Mouse (Mus musculus): ENCODE data around the gene Tmcc1.
A peak's percentile ranks its signal among the peaks of the same experiment; 100 is the strongest.

Gene Tmcc1

DNA sequence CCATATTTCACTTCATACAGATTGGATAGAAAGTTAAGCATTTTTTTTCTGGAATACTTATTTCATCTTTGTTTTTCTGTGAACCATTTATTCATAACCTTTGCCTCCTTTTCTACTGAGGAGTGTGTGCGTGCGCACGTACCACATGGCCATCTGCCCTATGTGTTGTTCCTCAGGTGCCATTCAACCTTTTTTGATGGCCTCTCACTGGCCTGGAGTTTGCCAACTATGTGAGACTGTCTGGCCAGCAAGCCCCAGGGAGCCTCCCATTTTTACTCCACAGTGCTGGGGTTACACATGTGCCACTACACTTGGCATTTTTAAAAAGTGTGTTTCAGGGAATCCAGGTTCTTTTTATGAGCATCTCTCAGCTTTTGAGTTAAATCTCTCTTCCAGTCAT is 177.4 kb downstream of the Tmcc1 start:
- DNase-seq (ENCODE audit: low spot score in 2 of 2), result no peak

DNA sequence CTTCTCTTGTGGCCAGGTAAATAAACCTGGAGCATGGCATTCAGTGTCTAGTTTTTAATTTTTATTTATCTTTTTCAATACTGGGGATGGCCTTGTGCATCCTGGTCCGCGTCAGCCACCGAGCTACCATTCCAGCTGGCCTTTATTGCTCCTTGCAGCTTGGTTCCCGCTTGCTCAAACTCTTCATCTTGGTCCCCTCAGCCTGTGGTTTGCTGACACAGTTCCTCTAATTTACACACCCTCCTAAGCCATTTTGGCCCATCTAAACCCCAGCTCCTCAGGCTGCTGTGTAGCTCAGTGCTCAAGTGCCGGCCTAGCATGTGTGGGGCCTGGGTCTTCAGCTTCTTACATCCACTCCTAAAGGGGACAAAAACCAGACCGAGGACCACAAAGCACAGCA is 179.2 kb downstream of the Tmcc1 start:
- DNase-seq (ENCODE audit: low spot score in 2 of 2), result no peak

DNA sequence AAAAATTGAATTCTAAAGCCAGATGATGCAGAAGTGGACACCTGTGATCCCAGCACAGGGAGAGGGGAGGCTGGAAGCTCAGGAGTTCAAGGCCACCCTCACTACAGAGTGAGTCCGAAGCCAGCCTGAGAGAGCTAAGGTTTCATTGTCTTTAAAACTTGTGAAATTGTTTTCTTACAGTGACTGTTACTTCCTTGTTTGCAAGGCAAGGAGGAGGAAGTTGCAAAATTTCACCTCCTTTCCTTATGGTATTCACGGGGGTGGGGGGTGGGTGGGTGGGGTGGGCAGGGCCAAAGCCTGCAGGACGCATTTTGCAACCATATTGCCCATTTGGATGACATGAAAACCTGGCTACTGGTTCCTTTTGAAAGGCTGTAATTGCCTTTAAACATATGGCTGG is 179.6 kb downstream of the Tmcc1 start:
- no peak for DNase-seq (ENCODE audit: low spot score in 2 of 2)

DNA sequence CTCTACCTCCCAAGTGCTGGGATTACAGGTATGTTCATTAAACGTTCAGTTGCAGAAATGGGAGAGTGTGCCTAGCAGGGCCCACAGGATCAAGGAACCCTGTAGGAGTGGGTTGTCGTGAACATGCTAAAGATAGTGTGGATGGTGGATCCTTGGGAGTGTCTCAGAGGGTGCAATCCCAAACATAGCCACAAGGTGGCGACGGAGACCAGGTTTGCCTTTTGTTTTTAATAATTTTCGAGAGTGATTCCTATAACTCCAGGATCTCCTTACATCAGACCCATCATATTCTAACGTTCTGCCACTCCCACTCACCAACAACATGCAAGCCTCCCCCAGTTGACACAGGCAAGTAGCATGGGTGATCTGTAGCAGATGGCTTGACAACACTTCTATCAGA is 182.7 kb downstream of the Tmcc1 start:
- DNase-seq (ENCODE audit: low spot score in 2 of 2), result peak; percentile 63 to 85

DNA sequence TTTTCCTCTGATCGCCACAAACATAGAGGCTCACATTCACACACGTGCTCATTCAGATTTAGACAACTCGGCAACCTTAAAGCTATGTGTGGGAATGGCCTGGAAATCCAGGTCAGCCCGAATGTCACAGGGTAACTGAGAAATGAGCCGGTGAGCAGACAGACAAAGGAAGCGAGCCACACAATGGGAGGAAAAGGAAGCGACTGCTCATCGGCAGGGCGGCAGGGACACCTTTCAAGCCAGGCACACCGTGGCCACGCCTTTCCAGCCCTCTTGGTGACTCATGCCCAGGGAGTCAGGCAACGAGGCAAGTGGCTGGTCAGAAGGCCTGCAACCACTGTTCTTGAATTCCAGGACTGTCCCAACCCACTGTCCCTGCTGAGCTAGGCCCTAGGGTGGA is 183.9 kb downstream of the Tmcc1 start:
- no peak for DNase-seq (ENCODE audit: low spot score in 2 of 2)

DNA sequence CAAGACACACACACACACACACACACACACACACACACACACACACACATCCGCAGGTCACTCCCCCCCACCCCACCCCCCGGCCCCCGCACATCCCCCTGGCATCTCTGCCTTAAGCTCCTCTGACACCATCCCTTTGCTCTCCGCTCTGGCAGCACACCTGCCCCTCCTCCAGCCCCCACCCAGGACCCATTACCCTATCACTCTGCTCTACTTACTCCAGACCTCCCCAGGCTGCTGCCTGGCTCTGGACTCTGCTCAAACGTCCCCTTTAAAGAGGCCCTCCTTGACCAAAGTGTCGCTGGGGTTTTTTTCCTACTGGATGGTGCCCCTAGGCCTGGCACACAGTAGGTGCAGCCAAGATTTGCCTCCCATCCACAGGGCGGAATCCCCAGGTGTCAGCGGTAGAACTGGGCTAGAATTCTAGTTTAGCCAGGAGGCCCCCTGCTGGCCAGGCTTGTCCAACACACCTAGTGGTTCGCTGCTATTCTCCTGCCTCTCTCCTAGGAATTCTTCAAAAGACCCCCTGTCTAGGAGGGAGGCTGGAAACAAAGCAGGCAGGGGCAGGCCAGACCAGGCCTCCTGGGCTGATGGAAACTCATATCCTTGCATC is 185.6 kb downstream of the Tmcc1 start:
- DNase-seq (ENCODE audit: low spot score in 2 of 2), result no peak

DNA sequence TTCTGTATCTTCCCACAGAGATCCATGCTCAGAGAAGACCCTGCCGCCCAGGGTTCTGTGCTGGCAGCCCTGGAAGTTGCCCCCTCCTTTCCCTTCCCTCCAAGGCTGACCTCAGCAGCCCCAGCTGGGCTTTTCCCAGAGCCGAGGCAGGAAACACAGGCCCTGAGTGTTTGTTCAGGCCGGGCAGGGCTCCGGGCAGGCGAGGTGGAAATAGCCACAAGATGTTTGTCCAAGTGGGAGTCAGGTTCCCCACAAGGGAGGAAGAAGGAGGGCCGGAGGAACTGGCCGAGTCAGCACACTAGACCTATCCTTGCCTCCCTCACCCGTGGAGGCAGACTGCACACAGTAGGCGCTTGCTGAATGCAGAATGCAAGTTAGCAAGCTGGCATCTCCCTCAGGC is 186.6 kb downstream of the Tmcc1 start:
- DNase-seq (ENCODE audit: low spot score in 2 of 2), result peak; percentile 86 to 91

DNA sequence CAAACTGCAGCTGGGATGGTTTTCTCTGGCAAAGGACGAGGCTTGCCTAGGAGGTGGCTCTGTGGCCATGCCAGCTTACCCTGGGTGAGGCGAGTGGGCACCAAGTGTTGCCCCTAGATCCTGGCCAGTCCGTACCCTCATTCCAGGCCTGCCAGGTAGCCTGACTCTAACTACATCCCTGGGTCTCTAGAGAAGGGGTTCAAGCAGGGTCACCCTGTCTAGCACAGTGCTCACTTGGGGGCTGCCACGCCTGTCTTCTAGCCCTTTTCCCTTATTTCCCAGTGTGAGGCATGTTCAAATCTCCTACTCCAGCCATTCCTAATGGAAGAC is 187.4 kb downstream of the Tmcc1 start:
- DNase-seq (ENCODE audit: low spot score in 2 of 2), result no peak

DNA sequence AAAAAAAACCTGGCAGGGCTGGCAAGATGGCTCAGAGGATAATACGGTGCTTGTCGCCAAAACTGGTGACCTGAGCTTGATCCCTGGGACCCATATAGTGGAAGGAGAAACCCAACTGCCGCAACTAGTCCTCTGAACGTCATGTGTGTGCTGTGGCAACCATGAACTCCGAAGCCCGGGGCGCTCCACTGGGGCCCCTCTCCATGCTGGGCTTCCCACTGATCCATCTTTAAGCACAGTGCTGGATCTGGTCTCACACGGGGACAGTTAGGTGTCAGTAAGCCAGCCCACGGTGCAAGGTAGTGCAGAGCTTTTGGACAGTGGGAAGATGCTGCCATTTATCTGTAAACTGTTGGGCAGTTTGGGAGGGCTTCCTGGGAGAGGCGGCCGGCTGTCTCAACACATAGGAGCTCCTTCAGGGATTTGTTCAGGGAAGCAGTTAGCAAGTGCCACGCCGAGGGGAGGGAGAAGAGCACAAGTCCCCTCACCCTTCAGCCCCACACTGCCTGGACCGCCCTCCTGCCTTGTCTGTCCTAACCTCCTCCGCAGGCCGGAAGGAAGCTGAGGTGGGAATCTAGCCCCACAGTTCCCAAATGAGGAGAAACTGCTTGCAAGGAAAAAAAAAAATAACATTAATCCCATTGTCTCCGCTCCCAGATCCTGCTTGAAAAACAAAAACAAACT is 187.9 kb downstream of the Tmcc1 start:
- DNase-seq (ENCODE audit: low spot score in 2 of 2), result peak in 1 of 2 experiments; percentile 71

DNA sequence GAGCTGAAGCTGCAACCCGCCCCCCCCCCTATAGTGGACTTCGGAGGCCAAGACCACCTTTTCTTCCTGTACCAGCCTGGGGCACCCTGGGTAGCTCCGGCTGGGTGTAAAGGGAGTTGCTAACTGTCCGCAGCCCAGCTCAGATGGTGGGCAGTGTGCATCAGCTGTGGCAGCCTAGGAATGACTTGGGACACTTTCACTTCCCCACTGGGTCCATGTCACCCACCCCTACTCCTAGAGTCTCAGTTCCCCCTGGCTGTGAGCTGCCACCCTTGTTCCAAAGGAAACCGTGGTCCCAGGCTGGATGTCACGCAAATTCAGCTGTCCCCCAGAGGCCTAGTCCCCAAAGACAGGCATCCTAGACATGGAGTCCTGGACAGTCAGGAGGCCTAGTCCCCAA is 188.6 kb downstream of the Tmcc1 start:
- DNase-seq (ENCODE audit: low spot score in 2 of 2), result peak in 1 of 2 experiments; percentile 52

DNA sequence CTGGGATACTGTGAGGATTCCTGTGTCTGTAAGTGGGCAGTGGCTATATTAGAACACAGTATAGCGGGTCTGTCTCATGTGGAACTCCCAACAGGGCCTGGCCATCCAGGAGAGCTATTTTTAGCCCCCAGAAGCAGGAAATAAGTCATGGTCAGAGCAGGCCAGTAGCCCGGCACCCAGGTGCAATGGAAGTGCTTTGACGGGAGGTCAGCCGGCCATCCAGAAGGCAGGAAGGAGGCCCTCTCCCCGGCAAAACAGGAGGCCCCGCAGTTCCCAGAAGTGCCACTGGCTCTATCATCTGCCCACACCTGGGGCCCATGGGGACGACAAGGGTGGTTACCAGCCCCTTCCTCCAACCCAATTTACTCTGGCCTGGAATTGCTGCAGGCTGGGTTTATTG is 189.2 kb downstream of the Tmcc1 start:
- peak; percentile 73 to 88 for DNase-seq (ENCODE audit: low spot score in 2 of 2)

DNA sequence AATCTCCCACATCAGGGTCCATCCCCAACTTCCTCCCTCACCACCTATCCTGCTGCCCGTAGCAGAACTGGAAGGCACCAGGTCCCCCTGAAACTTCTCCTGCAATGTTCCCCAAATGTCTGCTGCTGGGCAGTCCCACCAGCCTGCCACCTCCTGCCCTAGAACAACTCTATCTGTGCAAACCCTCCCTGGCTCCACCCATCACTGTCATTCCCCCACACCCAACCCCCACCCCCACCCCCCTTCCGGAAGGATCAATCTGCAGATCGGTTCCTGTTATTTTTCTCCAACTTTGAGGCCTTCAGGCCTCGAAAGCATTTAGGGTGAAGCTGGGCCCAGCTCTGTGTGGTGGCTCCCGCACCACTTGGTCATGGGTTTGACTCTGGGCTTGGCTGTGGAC is 189.8 kb downstream of the Tmcc1 start:
- peak in 1 of 2 experiments; percentile 63 for DNase-seq (ENCODE audit: low spot score in 2 of 2)

DNA sequence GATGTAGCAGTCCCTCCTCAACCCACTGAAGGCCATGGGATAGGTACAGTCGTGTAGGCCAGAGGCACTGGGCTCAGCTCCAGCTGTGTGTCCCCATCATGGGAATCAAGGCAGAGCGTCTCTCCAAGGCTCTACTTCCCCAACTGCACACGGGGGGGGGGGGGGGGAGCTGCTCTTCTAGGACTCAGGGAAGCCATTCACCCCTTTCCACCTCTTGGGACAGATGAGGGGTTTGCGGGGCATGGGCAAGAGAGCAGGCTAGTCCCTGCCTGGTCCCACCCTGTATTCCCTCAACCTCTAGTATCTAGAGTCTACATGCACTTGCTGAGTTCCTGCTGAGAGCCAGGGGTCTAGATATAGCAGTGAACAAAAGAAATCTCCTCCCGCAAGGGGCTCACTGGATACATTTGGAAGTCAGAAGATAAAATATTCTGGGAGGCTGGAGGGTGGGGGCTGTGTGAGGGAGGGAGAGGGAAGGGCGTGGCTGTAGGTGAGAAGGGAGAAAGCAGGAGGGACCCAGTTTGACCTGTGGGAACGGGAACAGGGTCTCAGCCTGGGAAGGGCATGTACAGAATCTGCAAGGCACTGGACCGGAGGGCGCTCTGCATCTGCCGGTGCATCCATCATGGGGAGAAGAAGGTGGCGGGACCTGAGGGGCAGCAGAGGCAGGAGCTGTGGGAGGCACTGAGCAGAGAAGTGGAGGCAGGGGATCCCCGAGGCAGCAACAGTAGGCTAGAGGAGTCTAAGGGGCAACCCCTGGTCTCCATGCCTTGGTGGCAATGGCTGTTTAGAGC is 190.8 kb downstream of the Tmcc1 start:
- DNase-seq (ENCODE audit: low spot score in 2 of 2), result peak in 1 of 2 experiments; percentile 3

DNA sequence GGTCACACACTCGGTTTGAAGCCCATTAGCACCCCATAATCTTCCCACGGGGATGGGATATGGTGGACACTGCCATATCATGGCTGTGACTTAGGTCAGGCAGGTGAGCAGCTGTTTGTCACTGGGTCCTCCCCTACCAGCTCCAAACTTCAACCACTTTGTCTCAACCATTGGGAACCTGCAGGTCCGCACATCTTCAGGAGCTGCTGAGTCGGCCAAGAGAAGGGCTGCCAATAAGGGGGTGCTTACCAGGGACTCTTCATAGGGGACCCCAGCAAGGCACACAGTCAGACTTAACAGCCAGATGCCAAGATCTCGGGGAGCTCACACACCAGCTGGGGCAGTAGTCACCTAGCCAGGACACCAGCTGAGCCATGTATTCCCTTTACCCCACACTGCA is 192.4 kb downstream of the Tmcc1 start:
- peak in 1 of 2 experiments; percentile 11 for DNase-seq (ENCODE audit: low spot score in 2 of 2)

DNA sequence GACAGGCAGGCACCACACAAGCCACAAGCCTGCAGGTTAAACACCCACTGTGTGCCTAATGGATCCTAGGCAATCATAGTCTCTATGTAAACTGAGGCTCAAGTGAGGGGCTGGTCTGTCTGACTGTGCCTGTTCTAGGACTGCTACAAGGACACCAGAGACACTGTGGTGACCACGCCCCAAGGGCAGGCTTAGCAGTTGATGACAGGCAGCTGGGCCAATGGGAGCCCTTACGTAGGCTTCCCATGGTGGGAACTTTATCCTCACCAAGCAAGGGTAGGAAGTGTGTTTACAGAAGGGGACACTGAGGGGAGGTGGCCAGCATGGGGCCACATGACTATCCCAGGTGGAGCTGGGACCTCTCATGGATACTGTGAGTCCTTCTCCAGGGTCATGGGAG is 194.1 kb downstream of the Tmcc1 start:
- no peak for DNase-seq (ENCODE audit: low spot score in 2 of 2)

DNA sequence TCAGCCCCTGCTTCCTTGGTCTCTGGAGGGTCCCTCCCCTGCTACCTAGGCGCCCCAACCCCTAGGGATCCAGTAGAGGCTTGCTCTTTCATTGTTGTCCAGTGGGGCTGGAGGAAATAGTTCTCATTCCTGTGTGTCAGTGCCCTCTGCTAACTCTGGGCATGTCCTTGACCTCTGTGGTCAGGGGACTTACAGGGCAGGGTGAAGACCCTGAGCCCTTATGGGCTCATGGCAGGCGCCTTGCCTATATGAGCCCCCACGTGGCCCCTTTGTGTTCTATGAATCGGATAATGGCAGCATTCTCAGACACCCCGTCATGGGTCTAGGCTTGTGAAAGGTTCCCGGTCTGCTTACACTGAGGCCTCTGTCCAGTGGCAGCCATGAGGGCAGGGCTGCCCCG is 194.5 kb downstream of the Tmcc1 start:
- no peak for DNase-seq (ENCODE audit: low spot score in 2 of 2)

DNA sequence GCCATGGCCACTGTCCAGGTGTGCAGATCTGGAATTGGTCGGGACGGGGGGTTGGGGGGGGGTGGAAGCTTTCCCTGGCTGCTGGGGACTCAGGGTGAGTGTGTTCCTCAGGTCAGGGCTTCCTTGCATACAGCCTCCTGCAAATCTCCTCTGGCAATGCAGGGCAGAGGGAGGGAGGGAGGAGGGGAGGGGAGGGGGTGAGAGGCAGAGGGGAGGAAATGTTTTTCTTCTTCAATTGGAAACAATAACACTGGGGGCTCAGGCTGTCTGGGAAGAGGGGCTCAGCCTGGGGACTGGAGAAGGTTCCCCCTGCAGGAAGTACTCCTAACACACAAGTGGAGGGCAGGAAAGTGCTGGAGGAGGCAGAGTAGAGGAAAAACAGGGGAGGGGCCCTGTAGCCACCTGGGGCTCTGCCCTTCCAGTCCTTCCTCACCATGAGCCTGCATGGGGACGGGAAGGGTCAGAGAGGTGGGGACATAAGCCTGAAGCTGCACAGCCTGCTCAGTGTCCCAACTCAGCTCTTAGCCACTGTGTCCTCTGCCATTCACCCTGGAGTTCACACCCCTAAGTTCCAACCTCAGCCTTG is 195.5 kb downstream of the Tmcc1 start:
- no peak for DNase-seq (ENCODE audit: low spot score in 2 of 2)

DNA sequence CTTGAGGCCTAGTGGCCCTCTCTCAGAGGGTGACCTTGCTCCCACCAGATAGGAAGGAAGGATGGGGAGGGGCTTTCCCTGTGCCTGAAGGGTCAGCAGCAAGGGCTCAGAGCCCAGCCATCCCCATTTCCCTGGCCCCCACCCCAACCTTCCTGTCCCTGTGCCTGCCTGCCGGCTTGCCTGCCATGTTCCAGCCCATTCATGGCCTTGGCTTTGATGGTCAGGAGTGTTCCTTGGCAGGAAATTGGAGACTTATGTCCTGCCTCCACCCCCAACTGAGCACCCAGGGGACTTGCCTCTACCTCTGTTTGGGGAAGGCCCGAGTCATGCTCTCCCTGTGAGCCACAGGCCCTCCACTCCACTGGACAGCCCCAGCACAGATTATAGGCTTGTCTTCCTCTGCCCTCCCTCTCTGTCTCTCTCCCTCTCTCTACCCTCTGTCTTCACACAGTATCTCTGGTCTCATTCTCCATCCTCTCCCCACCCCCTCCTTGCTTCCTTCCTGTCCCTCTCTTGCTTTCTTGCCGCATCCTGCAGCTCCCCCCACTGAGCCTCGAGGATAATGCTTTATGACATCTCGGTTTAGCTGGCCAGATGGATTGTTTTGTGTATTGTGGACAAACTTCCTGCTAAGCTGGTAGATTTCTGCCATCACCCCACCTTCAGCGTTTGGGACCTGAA is 197.0 kb downstream of the Tmcc1 start:
- DNase-seq (ENCODE audit: low spot score in 2 of 2), result peak; percentile 82 to 90

DNA sequence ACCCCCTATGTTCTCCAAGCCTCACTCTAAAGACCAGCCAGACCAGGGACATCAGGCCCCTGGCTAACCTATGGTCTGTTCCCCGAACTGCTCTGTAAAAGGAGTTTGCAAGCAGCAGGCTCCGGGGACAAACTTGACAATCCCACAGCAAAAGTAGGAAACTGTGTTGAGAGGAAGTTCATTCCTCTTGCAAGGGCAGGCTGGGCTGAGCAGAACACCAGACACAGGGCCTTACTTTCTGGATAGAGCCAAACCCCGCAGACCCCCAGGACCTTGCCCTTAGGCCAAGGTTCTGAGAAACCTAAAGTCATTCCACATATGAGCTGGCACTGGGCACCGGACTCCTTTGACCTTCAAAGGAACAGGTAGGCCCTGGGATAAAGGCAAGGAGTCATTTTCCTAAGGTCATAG is 197.8 kb downstream of the Tmcc1 start:
- no peak for DNase-seq (ENCODE audit: low spot score in 2 of 2)

DNA sequence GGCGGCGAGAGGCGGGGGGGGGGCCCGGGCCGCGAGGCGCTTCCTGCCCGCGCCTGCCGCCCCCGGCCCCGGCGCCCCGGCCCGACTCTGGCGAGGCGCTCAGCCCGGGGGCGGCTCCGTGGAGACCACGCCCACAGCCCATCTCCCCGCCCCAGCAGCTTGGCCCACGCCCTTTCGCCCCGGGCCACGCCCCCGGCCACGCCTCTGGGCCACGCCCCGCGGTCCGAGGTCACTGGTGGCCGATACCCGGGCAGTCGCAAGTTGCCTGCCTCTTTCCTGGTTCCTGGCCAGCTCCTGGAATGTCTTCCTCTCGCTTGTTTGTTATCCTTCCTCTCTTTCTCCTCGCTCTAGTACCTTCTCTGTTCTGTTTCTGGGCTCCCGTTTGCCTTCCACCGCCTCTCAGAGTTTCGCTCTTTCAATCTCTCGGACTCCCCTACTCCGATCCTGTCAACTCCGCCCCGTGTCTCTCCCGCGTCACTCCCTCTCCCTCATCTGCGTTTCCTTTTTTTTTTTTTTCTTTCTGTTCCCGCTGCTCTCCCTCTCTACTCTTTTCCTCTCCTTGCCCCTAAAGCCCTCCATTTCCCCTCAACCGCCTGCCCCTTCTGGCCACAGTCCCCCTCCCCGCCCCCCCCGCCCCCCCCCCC is 198.3 kb downstream of the Tmcc1 start, which contains the start of gene Plxnd1:
Gene Plxnd1, minus strand, starts transcription at position 129 of the 644 bp plus-strand sequence.
- peak; percentile 95 to 97 for DNase-seq (ENCODE audit: low spot score in 2 of 2)

DNA sequence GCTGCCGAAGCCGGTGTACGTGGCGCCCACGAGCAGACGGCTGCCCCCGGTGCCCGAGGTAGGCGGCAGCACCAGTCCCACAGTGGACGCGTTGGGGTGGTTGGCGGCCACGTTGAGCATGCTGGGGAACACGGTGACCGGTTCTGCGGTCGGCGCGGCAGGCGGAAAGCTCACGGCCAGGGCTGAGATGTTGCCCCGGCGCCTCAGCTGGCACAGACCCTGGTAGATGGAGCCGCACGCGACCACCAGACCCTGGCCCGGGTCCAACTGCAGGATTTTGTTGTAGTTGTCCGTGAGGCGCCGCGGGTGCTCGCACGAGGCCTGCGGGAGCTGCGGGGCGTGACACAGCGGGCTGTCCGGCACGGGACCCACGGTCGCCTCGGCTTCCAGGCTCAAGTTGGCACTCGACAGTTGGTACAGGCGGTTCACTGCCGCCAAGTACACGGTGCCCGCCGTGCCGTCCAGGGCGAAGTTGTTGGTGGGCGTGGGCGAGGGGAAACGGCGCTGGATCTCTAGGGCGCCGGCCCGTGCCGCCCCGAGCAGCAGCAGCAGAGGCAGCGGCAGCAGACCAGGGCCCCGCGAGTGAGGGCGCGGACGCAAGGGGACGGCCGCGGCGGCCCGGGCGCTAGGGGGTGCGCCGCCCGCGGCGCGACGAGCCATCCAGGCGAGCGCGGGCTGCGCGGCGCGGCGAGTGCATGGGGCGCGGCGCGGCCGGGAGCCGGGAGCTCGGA is 199.0 kb downstream of the Tmcc1 start:
- no peak for DNase-seq (ENCODE audit: low spot score in 2 of 2)
